Mouse (Mus musculus) ES-E14 (cell line): ENCODE data around the gene Pkn3.

ENCODE experiments used
- HCFC1 ChIP-seq: IDR thresholded peaks from 2 replicates; pipeline ENCODE4 v1.6.1; 2012; ENCODE audit warnings: low read length, inconsistent platforms, borderline replicate concordance; ENCODE audit not compliant: insufficient read depth
- MAFK ChIP-seq: IDR thresholded peaks from 2 replicates; pipeline ENCODE4 v1.6.1; 2014; ENCODE audit warnings: mild to moderate bottlenecking, low read depth, low read length, inconsistent platforms; ENCODE audit not compliant: insufficient read depth
- ZC3H11A ChIP-seq: IDR thresholded peaks from 2 replicates; pipeline ENCODE4 v1.6.1; 2012; ENCODE audit warnings: low read depth, mild to moderate bottlenecking, inconsistent platforms, low read length, borderline replicate concordance
- ZNF384 ChIP-seq: IDR thresholded peaks from 2 replicates; pipeline ENCODE4 v1.6.1; 2012; ENCODE audit warnings: low read depth, low read length, inconsistent platforms

- TF ChIP-seq ZNF384 (no peak), HCFC1 (no peak), MAFK (no peak), ZC3H11A (no peak)
Measured at GRCm38 (mm10) chr2:30128789-30129188, 51.3 kb downstream of the Pkn3 start.
